Mouse (Mus musculus) heart, embryonic 11.5 days (tissue): ENCODE results near the gene Timm22. TPM values are rescaled to one million over a fixed set of nuclear protein-coding genes. Genes with fewer than 3 reads are reported as not detected.

Experiments used
- ATAC-seq: fragments of 200-750 bp; cut with Nextera tagmentation; replicated peaks from 2 replicates; pipeline ENCODE4 v1.8.0; 2017; ENCODE audit warnings: moderate library complexity; ENCODE audit not compliant: insufficient number of reproducible peaks, low FRiP score, low TSS enrichment
- H3K27ac ChIP-seq: fragments of 300-500 bp; sonication (generic); 2 replicates; pipeline ENCODE4 v1.5.1; 2014; ENCODE audit warnings: mild to moderate bottlenecking, low read depth, low read length
- H3K27me3 ChIP-seq: fragments of 300-500 bp; sonication (generic); 2 replicates; pipeline ENCODE4 v1.6.1; 2014; ENCODE audit warnings: mild to moderate bottlenecking, low read length, mixed read lengths; ENCODE audit not compliant: control insufficient read depth, insufficient read depth
- H3K36me3 ChIP-seq: fragments of 300-500 bp; sonication (generic); 2 replicates; pipeline ENCODE4 v1.6.1; 2014; ENCODE audit warnings: mild to moderate bottlenecking, low read length, moderate library complexity, mixed read lengths; ENCODE audit not compliant: control insufficient read depth, insufficient read depth
- H3K4me1 ChIP-seq: fragments of 300-500 bp; sonication (generic); 2 replicates; pipeline ENCODE4 v1.6.1; 2014; ENCODE audit warnings: low read length; ENCODE audit not compliant: control insufficient read depth, insufficient read depth
- H3K4me2 ChIP-seq: fragments of 300-500 bp; sonication (generic); 2 replicates; pipeline ENCODE4 v1.6.1; 2014; ENCODE audit warnings: mild to moderate bottlenecking, moderate library complexity
- H3K4me3 ChIP-seq: fragments of 300-500 bp; sonication (generic); 2 replicates; pipeline ENCODE4 v1.5.1; 2014; ENCODE audit warnings: low read depth, low read length
- H3K9ac ChIP-seq: fragments of 300-500 bp; sonication (generic); 2 replicates; pipeline ENCODE4 v1.6.1; 2014; ENCODE audit warnings: mild to moderate bottlenecking, low read depth, low read length, moderate library complexity
- H3K9me3 ChIP-seq: fragments of 300-500 bp; sonication (generic); replicated peaks from 2 replicates; pipeline ENCODE4 v1.6.1; 2016; ENCODE audit warnings: low read length; ENCODE audit not compliant: control insufficient read depth
- WGBS: fragments of 180-500 bp; shearing (Covaris S2); extraction: QIAGEN DNeasy Blood & Tissue Kit; methylation state at CpG from one replicate; pipeline ENCODE4 v1.1.7; 2014; ENCODE audit not compliant: insufficient replicate concordance; 5-methylcytosine and 5-hydroxymethylcytosine counted together
- polyA plus RNA-seq: library from polyadenylated mRNA; unstranded; fragments of >200 nt; fragmentation: Nextera tagmentation; extraction: Ambion mirVana; gene quantifications from 2 replicates; pipeline ENCODE4 v1.2.1, GENCODE M21; 2014

Timm22 gene
- 108 and 110 TPM in 2 replicates for polyA plus RNA-seq

DNA sequence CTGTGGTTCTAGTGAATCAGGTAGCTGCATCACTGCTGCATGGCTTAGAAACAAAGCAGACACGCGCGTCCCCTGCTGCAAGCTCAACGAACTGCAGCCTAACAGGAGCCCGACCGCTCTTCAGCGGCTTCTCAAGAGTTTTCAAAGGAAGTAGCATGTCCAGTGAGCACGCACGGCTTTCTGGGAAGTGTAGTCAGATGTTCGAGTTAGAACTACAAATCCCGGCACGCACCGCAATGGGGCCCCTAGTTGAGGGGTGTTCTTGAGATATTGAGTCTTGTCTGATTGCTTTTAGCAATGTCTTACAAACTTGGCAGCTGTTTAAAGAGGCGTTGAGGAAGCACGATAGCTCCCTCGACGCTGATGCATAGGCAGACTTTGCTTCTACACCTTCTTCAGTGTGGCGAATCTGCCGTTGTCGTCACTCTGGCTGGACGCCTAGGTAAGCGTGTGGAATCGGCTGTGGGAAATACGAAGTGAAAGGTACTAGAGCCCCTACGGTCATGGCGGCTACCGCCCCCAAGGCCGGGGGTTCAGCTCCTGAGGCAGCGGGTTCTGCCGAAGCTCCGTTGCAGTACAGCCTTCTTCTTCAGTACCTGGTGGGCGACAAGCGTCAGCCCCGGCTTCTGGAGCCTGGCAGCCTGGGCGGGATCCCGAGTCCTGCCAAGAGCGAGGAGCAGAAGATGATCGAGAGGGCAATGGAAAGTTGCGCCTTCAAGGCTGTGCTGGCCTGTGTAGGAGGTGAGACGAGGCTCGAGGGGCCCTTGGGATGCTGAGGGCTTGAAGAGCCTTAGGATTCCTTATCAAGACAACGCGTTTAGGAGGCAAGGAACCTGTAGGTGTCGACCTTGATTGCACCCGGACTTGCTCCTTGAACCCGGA lies at the start of gene Timm22:
Timm22 (plus strand) TSS at position 251 of the 882 bp plus-strand sequence.
- Histone ChIP-seq H3K4me1 (peaks cover 4% of the 10 kb centered on the region), H3K27ac (peak within 1 kb of the TSS; percentile 76), H3K4me2 (peak within 1 kb of the TSS; percentile 91), H3K27me3 (no peaks in the 10 kb centered on the region), H3K9me3 (no peaks in the 10 kb centered on the region), H3K36me3 (peaks cover 3% of the 10 kb centered on the region; the same call in 1 of the 2 replicates), H3K4me3 (peak within 1 kb of the TSS; percentile 88), H3K9ac (peak within 1 kb of the TSS; percentile 99)
- ATAC-seq = peak; percentile 89
- under 1% methylated on average over 46 of the region's 46 CpGs for WGBS

- ATAC-seq = no peak
- Histone ChIP-seq H3K9ac (no peak overlapping the region; the same call in 1 of the 2 replicates), H3K27ac (no peak overlapping the region), H3K4me3 (no peak overlapping the region), H3K4me1 (peaks cover 42% of the 10 kb centered on the region), H3K4me2 (peak overlapping the region; percentile 8; the same call in 1 of the 2 replicates), H3K36me3 (no peaks in the 10 kb centered on the region), H3K9me3 (no peaks in the 10 kb centered on the region), H3K27me3 (no peaks in the 10 kb centered on the region)
- 51% methylated on average over 12 of the region's 12 CpGs for WGBS
These were observed 49.3 kb upstream of the Timm22 start for GRCm38 (mm10) chr11:76357464-76357863.

DNA sequence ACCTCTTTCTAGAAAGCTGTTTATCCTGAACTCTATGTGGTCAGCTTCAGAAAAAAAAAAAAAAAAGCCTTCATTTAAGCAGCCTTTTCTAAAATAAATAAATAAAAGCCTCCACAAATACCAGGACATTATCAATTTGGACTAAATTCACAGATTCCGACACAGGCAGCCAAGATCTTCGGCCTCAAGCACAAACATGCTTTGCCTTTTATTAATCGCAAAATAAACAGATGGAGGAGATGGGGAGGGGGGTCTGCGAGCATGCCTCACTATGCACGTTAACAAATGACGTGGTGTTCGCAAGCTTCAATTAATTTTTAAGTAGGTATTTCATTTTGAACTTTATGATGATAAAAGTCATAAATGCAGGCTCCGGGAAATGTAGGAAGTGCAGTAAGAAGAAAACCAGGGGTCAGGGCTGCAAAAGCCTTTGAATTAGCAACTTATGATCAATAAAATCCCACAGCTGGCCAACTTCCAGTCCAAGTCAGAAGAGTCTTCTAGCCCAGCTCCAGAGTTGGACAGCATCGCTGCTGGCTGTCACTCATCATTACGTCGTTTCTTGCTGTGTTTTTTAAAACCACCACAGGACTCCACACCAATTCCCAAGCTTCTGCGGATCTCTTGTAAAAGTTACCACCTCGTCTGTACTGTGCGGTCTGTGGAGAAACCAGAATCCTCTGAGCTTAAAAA lies 48.0 kb upstream of the Timm22 start:
- Histone ChIP-seq H3K36me3 (no peaks in the 10 kb centered on the region), H3K4me3 (no peak overlapping the region), H3K27me3 (no peaks in the 10 kb centered on the region), H3K4me2 (no peak overlapping the region), H3K9ac (no peak overlapping the region), H3K4me1 (peaks cover 54% of the 10 kb centered on the region), H3K27ac (0 out of 2 replicates have a peak overlapping the region, but pooled peaks have one; percentile 11), H3K9me3 (no peaks in the 10 kb centered on the region)
- WGBS = 55% methylated on average over 14 of the region's 14 CpGs
- ATAC-seq = no peak

DNA sequence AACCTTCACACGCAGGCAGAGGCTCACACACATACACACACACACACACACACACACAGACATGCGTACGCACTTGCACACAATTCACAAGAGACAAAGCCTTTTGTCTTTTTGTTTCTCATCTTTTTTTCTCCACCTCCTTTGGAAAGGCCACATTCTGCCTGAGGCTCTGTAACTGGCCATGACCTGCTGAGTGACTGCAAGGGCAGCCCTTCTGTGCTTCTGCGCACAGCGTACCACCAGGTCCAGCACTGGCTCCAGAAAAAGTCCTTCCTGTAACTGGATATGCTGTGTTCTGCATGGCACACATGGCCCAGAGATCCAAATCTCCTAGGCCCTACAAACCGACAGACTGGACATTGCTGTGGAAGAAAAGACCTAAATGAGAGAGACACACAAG lies 46.5 kb upstream of the Timm22 start:
- no peaks in the 10 kb centered on the region for H3K36me3 ChIP-seq
- H3K4me3 ChIP-seq = no peak overlapping the region
- peaks cover 60% of the 10 kb centered on the region for H3K4me1 ChIP-seq
- no peak overlapping the region for H3K27ac ChIP-seq
- no peak overlapping the region for H3K4me2 ChIP-seq
- ATAC-seq = no peak
- no peaks in the 10 kb centered on the region for H3K27me3 ChIP-seq
- H3K9ac ChIP-seq = no peak overlapping the region
- no peaks in the 10 kb centered on the region for H3K9me3 ChIP-seq
- WGBS = 78% methylated on average over 6 of the region's 6 CpGs

GRCm38 (mm10) chr11:76361422-76361821 lies 45.3 kb upstream of the Timm22 start:
- no peak overlapping the region for H3K4me3 ChIP-seq
- no peak overlapping the region for H3K27ac ChIP-seq
- H3K9ac ChIP-seq = no peak overlapping the region
- ATAC-seq = no peak
- H3K4me1 ChIP-seq = peaks cover 53% of the 10 kb centered on the region
- no peaks in the 10 kb centered on the region for H3K27me3 ChIP-seq
- H3K36me3 ChIP-seq = no peaks in the 10 kb centered on the region
- H3K4me2 ChIP-seq = no peak overlapping the region
- no peaks in the 10 kb centered on the region for H3K9me3 ChIP-seq
- WGBS = 58% methylated on average over 4 of the region's 4 CpGs

GRCm38 (mm10) chr11:76363178-76363577 lies 43.6 kb upstream of the Timm22 start:
- no peak for ATAC-seq
- Histone ChIP-seq H3K4me2 (peak overlapping the region; percentile 34), H3K27me3 (no peaks in the 10 kb centered on the region), H3K9me3 (no peaks in the 10 kb centered on the region), H3K27ac (peak overlapping the region; percentile 62), H3K9ac (peak overlapping the region; percentile 39; the same call in 1 of the 2 replicates), H3K4me1 (peaks cover 41% of the 10 kb centered on the region), H3K4me3 (no peak overlapping the region), H3K36me3 (no peaks in the 10 kb centered on the region)
- WGBS = 13% methylated on average over 6 of the region's 6 CpGs

DNA sequence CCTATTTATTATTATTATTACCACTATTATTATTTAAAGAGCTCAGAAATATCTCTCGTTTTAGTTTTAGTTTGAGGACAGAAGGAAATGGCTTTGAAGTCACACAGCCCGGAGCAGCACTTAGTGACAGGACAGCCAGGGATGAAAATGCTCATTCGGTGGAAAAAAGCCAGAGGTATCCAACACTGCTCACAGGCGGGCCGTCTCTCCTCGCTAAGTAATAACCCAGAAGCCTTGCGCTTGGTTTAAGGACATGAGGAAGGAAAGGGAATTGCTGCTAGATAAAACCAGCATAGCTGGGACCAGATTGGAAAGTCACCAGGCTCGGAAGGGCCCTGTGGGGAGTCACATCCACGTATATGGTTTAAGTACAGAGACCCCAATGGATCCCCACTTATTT lies 43.1 kb upstream of the Timm22 start:
- no peak overlapping the region for H3K9ac ChIP-seq
- 21% methylated on average over 9 of the region's 9 CpGs for WGBS
- H3K4me1 ChIP-seq = peaks cover 37% of the 10 kb centered on the region
- H3K4me2 ChIP-seq = peak overlapping the region; percentile 34
- no peaks in the 10 kb centered on the region for H3K27me3 ChIP-seq
- H3K9me3 ChIP-seq = no peaks in the 10 kb centered on the region
- peak overlapping the region; percentile 62 for H3K27ac ChIP-seq
- no peaks in the 10 kb centered on the region for H3K36me3 ChIP-seq
- 0 out of 2 replicates have a peak, but pooled peaks have one; percentile 22 for ATAC-seq
- H3K4me3 ChIP-seq = no peak overlapping the region

- H3K9ac ChIP-seq = no peak overlapping the region
- no peaks in the 10 kb centered on the region for H3K36me3 ChIP-seq
- H3K4me1 ChIP-seq = peaks cover 33% of the 10 kb centered on the region
- peak overlapping the region; percentile 62; the same call in 1 of the 2 replicates for H3K27ac ChIP-seq
- no peak for ATAC-seq
- no peaks in the 10 kb centered on the region for H3K9me3 ChIP-seq
- no peak overlapping the region for H3K4me2 ChIP-seq
- 70% methylated on average over 5 of the region's 5 CpGs for WGBS
- no peak overlapping the region for H3K4me3 ChIP-seq
- H3K27me3 ChIP-seq = no peaks in the 10 kb centered on the region
These were observed 42.7 kb upstream of the Timm22 start for GRCm38 (mm10) chr11:76364038-76364437.
